Mouse (Mus musculus) common myeloid progenitor, adult 5-6 weeks (primary cell): ENCODE measurements around the gene Nfasc. TPM values are rescaled to one million over a fixed set of nuclear protein-coding genes. Genes with fewer than 3 reads are reported as not detected.

Source experiments
- ATAC-seq: replicated peaks from 2 replicates; pipeline ENCODE4 v1.8.0; 2016; ENCODE audit warnings: low read depth, mild to moderate bottlenecking, moderate TSS enrichment, inconsistent platforms; ENCODE audit not compliant: poor library complexity, severe bottlenecking
- total RNA-seq: library from RNA; stranded (forward); fragments of 200-1000, 187-1606 nt; gene quantifications from 2 replicates; pipeline ENCODE4 v1.2.3, GENCODE M21; 2017

Nfasc gene
- total RNA-seq, 1 experiment from 2014 or later, result not detected

- no peak for ATAC-seq
Observed at GRCm38 (mm10) chr1:132653841-132654457, 87.6 kb downstream of the Nfasc start.

GRCm38 (mm10) chr1:132653161-132653560, 88.4 kb downstream of the Nfasc start:
- ATAC-seq, result no peak

DNA sequence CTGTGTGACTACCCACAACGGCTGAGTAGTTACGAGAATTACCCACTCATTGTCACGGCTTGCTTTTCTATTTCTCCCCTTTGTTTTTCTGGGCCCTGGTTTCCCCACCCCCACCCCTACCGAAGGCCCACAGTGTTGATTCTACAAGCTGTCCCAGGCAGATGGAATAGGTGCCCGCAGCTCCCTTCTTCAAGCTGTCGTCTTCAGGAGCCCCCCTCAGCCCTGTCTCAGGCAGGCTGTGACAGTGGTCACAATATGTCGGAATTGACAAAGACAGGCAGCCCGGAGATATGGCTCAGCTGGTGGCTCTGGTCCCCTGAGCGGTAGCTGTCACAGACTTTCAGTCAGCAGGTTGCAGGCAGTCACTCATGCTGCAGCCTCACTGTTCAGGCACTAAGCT, 90.9 kb downstream of the Nfasc start:
- no peak for ATAC-seq

DNA sequence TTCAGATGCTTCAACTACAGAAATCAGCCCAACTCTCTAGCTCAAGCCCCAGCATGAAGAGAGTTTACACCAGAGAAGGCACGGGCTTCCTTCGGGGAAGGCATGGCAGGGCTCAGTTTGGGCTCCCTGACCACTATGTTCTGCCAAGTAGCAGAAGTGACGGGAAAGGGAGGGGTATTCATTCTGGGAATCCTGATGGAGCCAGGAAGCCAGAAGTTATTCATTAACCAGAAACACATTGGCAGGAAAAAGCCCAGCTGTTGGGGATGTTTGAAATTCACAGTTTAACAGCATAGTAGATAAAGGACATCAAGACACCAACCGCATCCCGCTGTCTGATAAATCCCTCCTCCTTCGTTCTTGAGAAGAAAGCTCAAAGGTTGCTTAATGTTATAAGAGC, 93.6 kb downstream of the Nfasc start:
- no peak for ATAC-seq

DNA sequence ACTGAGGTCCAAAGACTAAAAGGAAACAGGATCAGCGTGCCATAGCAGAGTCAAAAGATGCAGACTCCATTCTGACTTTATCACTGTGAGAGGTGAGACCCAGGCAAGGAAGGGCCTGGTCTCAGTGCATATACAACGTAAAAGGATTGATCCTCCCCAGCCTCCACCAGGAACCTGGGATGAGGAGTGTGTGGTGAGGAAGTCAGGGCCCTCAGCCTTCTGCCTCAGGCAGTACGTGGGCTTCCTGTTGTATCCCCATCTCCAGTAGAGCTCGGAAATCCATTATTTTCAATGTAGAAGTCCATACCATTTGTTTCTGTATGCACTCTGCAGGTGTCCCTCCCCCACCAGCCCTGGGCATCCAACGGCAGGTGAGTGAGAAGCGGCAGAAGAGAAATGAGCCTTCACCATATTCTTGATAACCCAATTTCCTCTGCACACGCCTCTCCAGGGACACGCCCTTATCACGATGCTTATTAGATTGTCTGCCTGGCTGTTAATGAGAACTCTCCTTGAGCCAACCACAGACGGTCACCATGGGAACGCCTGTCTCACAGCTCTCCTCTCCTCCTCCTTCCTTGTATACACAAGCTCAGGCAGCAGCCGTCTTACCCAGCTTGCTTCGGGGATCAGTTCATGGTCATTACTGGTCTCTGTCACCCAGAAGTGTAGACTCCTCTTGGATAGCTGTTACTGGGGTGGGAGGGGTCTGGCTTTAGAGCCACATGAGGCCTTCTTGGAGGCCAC, 100.4 kb downstream of the Nfasc start:
- no peak for ATAC-seq

GRCm38 (mm10) chr1:132640256-132640655, 101.3 kb downstream of the Nfasc start:
- ATAC-seq, result no peak

DNA sequence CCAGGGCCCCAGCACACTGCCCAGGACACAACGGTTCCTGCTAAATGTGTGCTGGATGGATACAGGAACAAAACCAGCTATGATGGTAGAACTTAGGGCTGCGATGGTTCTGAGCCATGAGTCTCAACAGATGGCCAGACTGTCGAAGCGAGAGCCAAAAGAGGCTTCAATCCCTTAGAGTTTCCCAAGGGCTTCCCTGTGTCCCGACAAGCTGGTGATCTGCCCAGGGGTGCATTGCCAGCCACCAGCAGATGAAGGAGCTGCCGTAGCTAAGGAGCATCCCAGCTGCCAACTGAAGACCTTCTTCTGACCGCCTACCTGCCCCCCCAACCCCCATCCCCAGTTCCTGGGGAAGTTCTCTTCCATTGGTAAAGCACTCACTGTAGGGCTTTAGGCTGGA, 104.3 kb downstream of the Nfasc start:
- ATAC-seq, result no peak

- no peak for ATAC-seq
Observed at GRCm38 (mm10) chr1:132629611-132630370, 111.8 kb downstream of the Nfasc start.

GRCm38 (mm10) chr1:132628599-132628998, 113.0 kb downstream of the Nfasc start:
- ATAC-seq, result no peak

GRCm38 (mm10) chr1:132628183-132628582, 113.4 kb downstream of the Nfasc start:
- no peak for ATAC-seq

GRCm38 (mm10) chr1:132626125-132626756, 115.4 kb downstream of the Nfasc start:
- ATAC-seq, result no peak

DNA sequence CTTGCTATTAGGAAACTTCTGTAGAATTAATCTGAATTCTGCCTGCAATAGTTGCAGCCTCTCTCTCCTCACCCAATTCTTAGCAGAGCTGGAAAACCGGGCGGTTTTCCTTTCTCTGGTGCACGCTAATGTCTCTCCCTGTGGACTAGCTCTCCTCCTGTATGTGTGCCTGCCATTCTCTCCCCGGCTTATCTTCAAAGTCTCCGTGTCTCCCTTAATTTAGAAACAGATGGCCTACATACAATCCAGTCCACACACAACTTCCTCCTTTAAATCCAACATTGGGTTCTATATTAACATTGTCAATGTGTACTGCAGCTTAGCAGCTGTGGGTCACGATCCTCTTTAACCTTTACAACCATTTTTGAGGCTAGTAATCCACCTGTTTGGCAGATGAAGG, 116.6 kb downstream of the Nfasc start:
- no peak for ATAC-seq

DNA sequence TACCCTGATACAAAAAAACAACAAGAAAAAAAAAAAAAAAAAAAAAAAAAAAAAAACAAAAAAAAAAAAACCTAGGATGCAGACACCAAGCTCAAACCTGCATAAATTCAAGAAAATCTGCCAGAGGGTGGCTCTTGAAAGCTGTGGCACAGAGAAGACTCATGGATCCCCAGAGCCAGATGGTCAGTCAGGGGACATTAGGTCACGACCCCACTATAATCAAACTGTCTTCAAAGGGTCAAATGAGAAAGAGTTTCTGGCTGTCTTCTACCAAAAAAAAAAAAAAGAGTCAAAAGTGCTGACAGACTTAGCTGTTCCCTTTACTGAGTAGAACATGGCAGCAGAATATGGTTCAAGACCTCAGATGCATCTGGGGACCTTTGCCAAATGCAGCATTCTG, 117.1 kb downstream of the Nfasc start:
- no peak for ATAC-seq

DNA sequence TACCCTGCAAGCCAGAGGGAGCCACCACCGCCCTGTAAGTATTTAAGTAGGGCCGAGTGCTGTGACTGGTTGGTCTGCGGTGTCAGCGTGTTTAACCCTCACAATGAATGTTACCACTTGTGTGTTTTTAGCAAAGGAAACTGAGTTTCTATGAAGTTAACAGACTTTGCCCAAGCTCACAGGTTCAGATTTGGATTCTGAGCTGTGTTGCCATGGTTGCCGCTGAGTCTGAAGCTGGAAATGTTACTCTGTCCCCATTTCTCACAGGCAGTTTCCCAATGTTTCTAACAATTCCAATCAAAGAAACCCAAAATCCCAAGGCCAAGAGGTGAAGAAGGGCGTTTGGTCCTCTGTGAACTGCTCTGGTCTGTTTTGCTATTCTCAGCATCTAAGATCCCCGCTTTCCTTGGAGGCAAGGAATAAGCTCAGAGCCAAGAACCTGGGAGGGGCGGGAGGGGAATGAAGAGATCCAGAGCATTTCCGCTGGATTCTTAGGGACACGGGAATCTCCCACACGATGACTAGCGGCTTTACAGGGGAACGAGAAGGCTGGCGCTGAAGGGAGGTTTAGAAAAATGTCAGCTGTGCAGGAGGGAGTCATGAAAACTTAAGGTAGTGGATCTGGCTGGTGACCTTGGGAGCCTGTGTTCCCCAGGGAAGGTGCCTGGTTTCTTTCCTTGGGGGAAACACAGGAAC, 117.8 kb downstream of the Nfasc start:
- ATAC-seq, result no peak

- no peak for ATAC-seq
Observed at GRCm38 (mm10) chr1:132612066-132612465, 129.5 kb downstream of the Nfasc start.

DNA sequence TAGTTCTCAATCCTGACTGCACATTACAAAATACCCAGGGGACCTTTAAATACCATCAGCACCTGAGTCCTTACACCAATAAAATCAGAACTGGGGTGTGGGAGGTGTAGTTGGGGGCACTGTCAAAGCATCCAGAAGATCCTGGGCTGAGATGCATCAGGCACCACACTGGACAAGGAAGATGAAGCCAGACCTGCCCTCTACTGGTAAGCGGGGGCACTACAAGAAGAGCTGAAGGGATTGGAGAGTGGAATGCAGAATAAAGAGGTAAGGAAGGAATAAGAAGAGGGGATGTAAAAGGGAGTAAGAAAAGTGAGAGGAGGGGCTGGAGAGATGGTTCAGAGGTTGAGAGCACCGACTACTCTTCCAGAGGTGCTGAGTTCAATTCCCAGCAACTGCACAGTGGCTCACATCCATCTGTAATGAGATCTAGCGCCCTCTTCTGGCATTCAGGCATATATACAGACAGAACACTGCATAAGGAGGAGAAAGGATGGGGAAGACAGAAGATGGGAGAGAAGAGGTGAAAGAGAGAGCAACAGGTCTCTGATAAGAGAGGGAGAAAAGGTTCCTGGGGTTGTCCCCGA, 132.5 kb downstream of the Nfasc start:
- ATAC-seq, result peak; percentile 73

DNA sequence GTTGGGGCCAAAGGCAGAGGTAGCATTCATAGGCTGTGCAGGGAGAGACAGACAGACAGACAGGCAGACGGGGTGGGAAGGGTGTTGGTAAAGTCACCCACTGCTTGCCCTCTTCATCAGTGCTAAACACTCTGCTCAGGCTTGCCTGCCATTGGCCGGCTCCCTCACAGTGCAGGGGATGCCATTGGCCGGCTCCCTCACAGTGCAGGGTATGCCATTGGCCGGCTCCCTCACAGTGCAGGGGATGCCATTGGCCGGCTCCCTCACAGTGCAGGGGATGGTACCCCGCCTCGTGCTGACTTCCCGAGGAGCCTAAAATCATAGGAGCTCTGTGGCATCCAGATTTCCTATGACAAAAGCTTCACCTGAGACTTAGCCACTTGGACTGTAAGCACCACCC, 139.4 kb downstream of the Nfasc start:
- ATAC-seq, result no peak

DNA sequence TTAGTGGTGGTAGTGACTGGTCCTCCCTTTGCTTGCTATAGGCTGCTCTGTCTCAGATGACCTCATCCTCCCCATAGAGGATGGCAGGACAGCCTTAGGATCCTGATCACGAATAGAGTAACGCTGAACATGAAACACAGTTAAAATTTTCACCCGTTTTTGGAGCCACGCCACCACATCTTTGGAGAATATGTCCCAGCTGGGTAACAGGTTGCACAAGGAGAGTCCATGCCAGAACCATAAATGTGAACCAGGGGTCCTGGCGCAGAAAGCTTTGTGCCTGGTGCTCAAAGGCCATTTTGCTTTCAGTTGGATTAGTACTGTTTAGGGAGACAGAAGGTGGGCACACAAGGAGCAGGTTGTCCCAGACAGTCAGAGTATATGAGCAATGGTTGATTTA, 143.6 kb downstream of the Nfasc start:
- ATAC-seq, result no peak

DNA sequence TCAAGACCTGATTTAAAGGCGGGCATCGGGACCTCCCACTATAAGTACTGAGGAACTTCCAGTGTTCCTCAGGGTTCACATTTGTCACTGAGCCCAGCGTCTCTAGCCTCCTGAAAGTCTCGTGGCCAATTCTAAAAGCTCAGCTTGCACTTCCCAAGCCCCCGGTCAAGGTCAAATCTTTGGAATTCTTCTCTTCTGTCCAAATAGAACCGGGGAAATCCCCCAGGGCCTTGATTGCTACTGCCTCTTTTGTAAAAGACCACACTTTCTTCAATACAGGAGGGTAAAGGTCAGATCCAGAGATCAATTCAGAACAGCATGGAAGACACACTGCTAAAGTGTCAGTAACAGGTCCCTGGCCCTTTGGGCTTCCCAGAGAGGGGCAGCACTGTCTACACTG, 145.9 kb downstream of the Nfasc start:
- ATAC-seq, result no peak

GRCm38 (mm10) chr1:132594587-132594986, 147.0 kb downstream of the Nfasc start:
- ATAC-seq, result peak; percentile 76
